Mouse (Mus musculus): Measurements from ENCODE around the gene Celf3. TPM values are rescaled to one million over a fixed set of nuclear protein-coding genes. Genes with fewer than 3 reads are reported as not detected.

Celf3 gene
- polyA plus RNA-seq, 1 experiment from 2014 or later = 261 TPM

- ATAC-seq = no peak
- H3K4me1 ChIP-seq (ENCODE audit: control insufficient read depth, insufficient read depth, low read length) = peaks cover 57% of the 10 kb centered on the region
- 43% methylated on average over 7 of the region's 7 CpGs for WGBS
- H3K36me3 ChIP-seq (ENCODE audit: control insufficient read depth, insufficient read depth, low read length) = peaks cover 25% of the 10 kb centered on the region
- H3K9me3 ChIP-seq (replicated peaks; ENCODE audit: control insufficient read depth, low read length, poor library complexity, severe bottlenecking) = no peaks in the 10 kb centered on the region
- no peak overlapping the region for H3K9ac ChIP-seq (ENCODE audit: low read depth, low read length)
- peak overlapping the region; percentile 80 for H3K27ac ChIP-seq (ENCODE audit: low read length)
- no peak overlapping the region for H3K4me3 ChIP-seq (ENCODE audit: low read depth, low read length)
- H3K27me3 ChIP-seq (ENCODE audit: control insufficient read depth, insufficient read depth, low read depth, low read length) = no peaks in the 10 kb centered on the region
- no peak overlapping the region for H3K4me2 ChIP-seq (ENCODE audit: low read length)
Observed at GRCm38 (mm10) chr3:94485922-94486321, 7.8 kb downstream of the Celf3 start.

- Histone ChIP-seq H3K9ac (ENCODE audit: low read depth, low read length) (no peak overlapping the region), H3K27ac (ENCODE audit: low read length) (peak overlapping the region; percentile 25; the same call in 1 of the 2 replicates), H3K36me3 (ENCODE audit: control insufficient read depth, insufficient read depth, low read length) (peaks cover 29% of the 10 kb centered on the region), H3K4me3 (ENCODE audit: low read depth, low read length) (no peak overlapping the region), H3K9me3 (replicated peaks; ENCODE audit: control insufficient read depth, low read length, poor library complexity, severe bottlenecking) (no peaks in the 10 kb centered on the region), H3K4me1 (ENCODE audit: control insufficient read depth, insufficient read depth, low read length) (peaks cover 41% of the 10 kb centered on the region), H3K4me2 (ENCODE audit: low read length) (no peak overlapping the region), H3K27me3 (ENCODE audit: control insufficient read depth, insufficient read depth, low read depth, low read length) (no peaks in the 10 kb centered on the region)
- no peak for ATAC-seq
- WGBS = 77% methylated on average over 6 of the region's 6 CpGs
Observed at GRCm38 (mm10) chr3:94487581-94487980, 9.5 kb downstream of the Celf3 start.

GRCm38 (mm10) chr3:94497162-94497561 is 19.1 kb downstream of the Celf3 start:
- peaks cover 3% of the 10 kb centered on the region; the same call in 1 of the 2 replicates for H3K36me3 ChIP-seq (ENCODE audit: control insufficient read depth, insufficient read depth, low read length)
- H3K9me3 ChIP-seq (replicated peaks; ENCODE audit: control insufficient read depth, low read length, poor library complexity, severe bottlenecking) = no peaks in the 10 kb centered on the region
- no peak overlapping the region for H3K27ac ChIP-seq (ENCODE audit: low read length)
- no peaks in the 10 kb centered on the region for H3K4me1 ChIP-seq (ENCODE audit: control insufficient read depth, insufficient read depth, low read length)
- H3K27me3 ChIP-seq (ENCODE audit: control insufficient read depth, insufficient read depth, low read depth, low read length) = no peaks in the 10 kb centered on the region
- no peak overlapping the region for H3K4me2 ChIP-seq (ENCODE audit: low read length)
- no peak overlapping the region for H3K4me3 ChIP-seq (ENCODE audit: low read depth, low read length)
- no peak overlapping the region for H3K9ac ChIP-seq (ENCODE audit: low read depth, low read length)
- ATAC-seq = no peak
- WGBS = 81% methylated on average over 4 of the region's 4 CpGs

- WGBS = 70% methylated on average over 3 of the region's 3 CpGs
- Histone ChIP-seq H3K9ac (ENCODE audit: low read depth, low read length) (no peak overlapping the region), H3K4me1 (ENCODE audit: control insufficient read depth, insufficient read depth, low read length) (no peaks in the 10 kb centered on the region), H3K9me3 (replicated peaks; ENCODE audit: control insufficient read depth, low read length, poor library complexity, severe bottlenecking) (no peaks in the 10 kb centered on the region), H3K4me3 (ENCODE audit: low read depth, low read length) (no peak overlapping the region), H3K36me3 (ENCODE audit: control insufficient read depth, insufficient read depth, low read length) (peaks cover 6% of the 10 kb centered on the region; the same call in 1 of the 2 replicates), H3K4me2 (ENCODE audit: low read length) (no peak overlapping the region), H3K27me3 (ENCODE audit: control insufficient read depth, insufficient read depth, low read depth, low read length) (no peaks in the 10 kb centered on the region), H3K27ac (ENCODE audit: low read length) (no peak overlapping the region)
- peak; percentile 40; the same call in 1 of the 2 replicates for ATAC-seq
Observed at GRCm38 (mm10) chr3:94502243-94502642, 24.1 kb downstream of the Celf3 start.

- no peak for ATAC-seq
- no peak overlapping the region for H3K27ac ChIP-seq (ENCODE audit: low read length)
- 95% methylated on average over 1 of the region's 1 CpGs for WGBS
Observed at GRCm38 (mm10) chr3:94506664-94507063, 28.6 kb downstream of the Celf3 start.

GRCm38 (mm10) chr3:94526731-94527130 is 48.6 kb downstream of the Celf3 start:
- Histone ChIP-seq H3K4me3 (ENCODE audit: low read depth, low read length) (no peak overlapping the region), H3K27ac (ENCODE audit: low read length) (no peak overlapping the region), H3K36me3 (ENCODE audit: control insufficient read depth, insufficient read depth, low read length) (peaks cover 5% of the 10 kb centered on the region; the same call in 1 of the 2 replicates), H3K4me2 (ENCODE audit: low read length) (no peak overlapping the region), H3K9me3 (replicated peaks; ENCODE audit: control insufficient read depth, low read length, poor library complexity, severe bottlenecking) (no peaks in the 10 kb centered on the region), H3K9ac (ENCODE audit: low read depth, low read length) (no peak overlapping the region), H3K4me1 (ENCODE audit: control insufficient read depth, insufficient read depth, low read length) (no peaks in the 10 kb centered on the region), H3K27me3 (ENCODE audit: control insufficient read depth, insufficient read depth, low read depth, low read length) (no peaks in the 10 kb centered on the region)
- ATAC-seq = no peak
- 75% methylated on average over 2 of the region's 2 CpGs for WGBS

More at GRCm38 (mm10) chr3:94506664-94507063, 28.6 kb downstream of the Celf3 start:
- Histone ChIP-seq H3K27me3 (ENCODE audit: control insufficient read depth, insufficient read depth, low read depth, low read length) (no peaks in the 10 kb centered on the region), H3K9ac (ENCODE audit: low read depth, low read length) (no peak overlapping the region), H3K4me2 (ENCODE audit: low read length) (no peak overlapping the region), H3K36me3 (ENCODE audit: control insufficient read depth, insufficient read depth, low read length) (peaks cover 9% of the 10 kb centered on the region), H3K4me3 (ENCODE audit: low read depth, low read length) (no peak overlapping the region), H3K9me3 (replicated peaks; ENCODE audit: control insufficient read depth, low read length, poor library complexity, severe bottlenecking) (no peaks in the 10 kb centered on the region), H3K4me1 (ENCODE audit: control insufficient read depth, insufficient read depth, low read length) (no peaks in the 10 kb centered on the region)

- no peak overlapping the region for H3K27ac ChIP-seq (ENCODE audit: low read length)
- H3K9ac ChIP-seq (ENCODE audit: low read depth, low read length) = no peak overlapping the region
- no peaks in the 10 kb centered on the region for H3K27me3 ChIP-seq (ENCODE audit: control insufficient read depth, insufficient read depth, low read depth, low read length)
- H3K36me3 ChIP-seq (ENCODE audit: control insufficient read depth, insufficient read depth, low read length) = no peaks in the 10 kb centered on the region
- no peak overlapping the region for H3K4me3 ChIP-seq (ENCODE audit: low read depth, low read length)
- no peak overlapping the region for H3K4me2 ChIP-seq (ENCODE audit: low read length)
- H3K4me1 ChIP-seq (ENCODE audit: control insufficient read depth, insufficient read depth, low read length) = no peaks in the 10 kb centered on the region
- no peak for ATAC-seq
- no peaks in the 10 kb centered on the region for H3K9me3 ChIP-seq (replicated peaks; ENCODE audit: control insufficient read depth, low read length, poor library complexity, severe bottlenecking)
Observed at GRCm38 (mm10) chr3:94533968-94534367, 55.9 kb downstream of the Celf3 start.

GRCm38 (mm10) chr3:94537187-94537586 is 59.1 kb downstream of the Celf3 start:
- Histone ChIP-seq H3K27ac (ENCODE audit: low read length) (no peak overlapping the region), H3K4me1 (ENCODE audit: control insufficient read depth, insufficient read depth, low read length) (no peaks in the 10 kb centered on the region), H3K36me3 (ENCODE audit: control insufficient read depth, insufficient read depth, low read length) (no peaks in the 10 kb centered on the region), H3K27me3 (ENCODE audit: control insufficient read depth, insufficient read depth, low read depth, low read length) (no peaks in the 10 kb centered on the region), H3K4me2 (ENCODE audit: low read length) (no peak overlapping the region), H3K4me3 (ENCODE audit: low read depth, low read length) (no peak overlapping the region), H3K9ac (ENCODE audit: low read depth, low read length) (no peak overlapping the region), H3K9me3 (replicated peaks; ENCODE audit: control insufficient read depth, low read length, poor library complexity, severe bottlenecking) (no peaks in the 10 kb centered on the region)
- ATAC-seq = 0 out of 2 replicates have a peak, but pooled peaks have one; percentile 28
- 92% methylated on average over 3 of the region's 3 CpGs for WGBS

All from midbrain, embryonic 16.5 days (tissue).